Mouse (Mus musculus): Measurements from ENCODE around the gene Cebpzos.

Cebpzos gene

DNA sequence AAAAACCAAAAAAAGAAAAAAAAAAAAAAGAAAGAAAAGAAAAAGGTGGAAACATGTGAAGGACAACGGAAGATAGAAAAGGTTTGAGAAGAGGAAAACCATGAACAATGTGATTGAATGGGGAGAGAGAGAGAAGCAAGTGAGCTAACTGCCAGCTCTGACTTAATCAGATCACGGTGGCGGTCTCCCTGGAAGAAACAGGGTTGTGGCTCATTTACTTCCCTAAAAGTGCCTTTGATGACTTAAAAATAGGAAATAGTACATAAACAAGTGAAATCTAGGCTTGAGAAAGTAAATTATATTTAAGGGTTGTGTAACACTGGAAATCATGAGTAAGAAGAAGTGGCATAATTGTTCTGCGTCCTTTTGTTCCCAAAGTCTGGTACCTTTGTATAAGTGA is 22.6 kb downstream of the Cebpzos start:
- no peak for DNase-seq

DNA sequence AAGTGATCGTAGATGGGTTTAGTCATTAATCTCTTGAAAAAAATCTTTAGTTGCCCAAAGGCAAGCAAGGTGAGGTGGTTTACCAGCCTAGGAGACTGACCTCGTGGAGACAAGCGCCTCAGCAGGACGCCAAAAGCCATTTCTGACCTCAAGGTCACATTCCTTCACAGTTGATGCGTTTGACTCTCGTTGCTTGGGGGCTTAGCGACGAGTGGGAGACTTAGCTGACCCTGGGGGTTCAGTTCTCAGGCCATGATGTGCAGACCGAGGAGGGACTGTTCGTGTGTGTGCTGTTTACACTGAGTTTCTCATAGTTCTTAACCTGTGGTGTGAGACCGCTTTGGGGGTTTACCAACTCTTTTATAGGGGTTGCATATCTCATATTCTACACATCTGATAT is 26.3 kb downstream of the Cebpzos start:
- no peak for DNase-seq

DNA sequence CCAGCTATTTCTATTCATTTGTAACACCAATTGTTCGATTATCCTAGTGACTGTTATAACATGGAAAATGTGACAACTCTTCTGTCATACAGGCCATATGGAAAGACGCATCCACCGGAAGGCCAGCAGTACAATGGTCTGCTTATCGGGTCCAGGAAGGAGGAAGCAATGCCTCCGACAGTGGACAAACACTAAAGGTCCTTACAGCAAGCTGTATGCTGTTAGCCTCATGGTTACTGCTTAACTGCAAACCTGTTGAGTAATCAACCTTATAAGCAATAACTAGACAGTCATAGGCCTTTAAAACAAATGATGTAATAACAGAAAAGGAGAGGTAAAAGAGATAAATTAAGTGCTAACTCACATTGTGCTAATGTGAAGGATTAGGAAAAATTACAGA is 34.9 kb downstream of the Cebpzos start:
- DNase-seq: no peak

DNA sequence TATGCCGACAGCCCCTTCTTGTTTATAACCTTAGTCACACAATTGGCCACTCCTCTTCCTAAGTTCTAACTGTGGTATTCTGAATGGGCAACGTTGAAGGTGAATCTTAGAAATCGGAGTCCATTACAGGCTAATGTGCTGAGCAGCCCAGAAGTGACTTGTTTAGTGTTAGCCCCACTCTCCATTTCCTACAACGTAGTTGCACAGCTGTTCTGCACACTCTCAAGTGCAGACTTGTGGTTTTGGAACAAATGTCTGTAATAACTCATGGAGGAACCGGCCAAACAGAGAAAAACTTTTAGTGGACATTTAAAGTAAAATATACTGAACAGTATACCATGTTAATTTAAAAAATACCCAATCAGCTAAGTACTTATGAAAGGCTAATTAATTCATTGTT is 35.8 kb downstream of the Cebpzos start:
- DNase-seq: no peak

DNA sequence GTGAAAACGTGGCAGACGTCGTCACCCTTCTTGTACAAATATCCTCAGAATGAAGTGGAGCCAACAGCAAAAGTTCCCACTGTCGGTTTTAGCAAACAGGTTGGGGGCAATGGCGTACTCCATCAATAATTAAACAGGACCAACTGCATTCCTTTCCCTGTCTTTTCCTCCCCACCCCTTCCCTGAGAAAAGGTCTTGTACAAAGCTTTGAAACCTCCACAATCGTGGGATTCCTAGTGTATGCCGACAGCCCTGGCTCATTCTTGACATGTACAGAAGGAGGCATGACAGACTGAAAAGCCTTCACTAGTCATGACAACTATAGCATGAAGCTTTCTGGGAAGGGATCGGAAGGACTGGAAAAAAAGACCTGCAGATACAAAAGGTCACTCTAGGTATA is 36.9 kb downstream of the Cebpzos start:
- DNase-seq: no peak

DNA sequence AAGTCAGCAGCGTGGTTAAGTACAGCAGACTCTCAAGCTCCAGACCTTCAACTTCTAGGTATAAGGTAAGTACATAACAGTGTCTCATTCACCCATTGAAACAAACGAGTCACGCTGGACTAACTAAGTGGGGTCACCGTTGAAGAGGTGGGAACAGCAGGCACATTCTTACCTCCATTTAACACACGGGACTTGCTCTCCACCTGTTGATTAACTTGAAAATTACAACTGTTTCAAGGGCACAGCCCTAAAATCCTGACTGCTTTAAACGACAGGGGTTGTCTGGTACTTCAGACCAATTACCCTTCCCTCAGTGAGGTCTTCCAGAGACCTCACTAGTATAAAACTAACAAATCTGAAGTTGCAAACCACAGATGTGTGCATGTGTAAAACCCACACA is 43.2 kb downstream of the Cebpzos start:
- DNase-seq: no peak

DNA sequence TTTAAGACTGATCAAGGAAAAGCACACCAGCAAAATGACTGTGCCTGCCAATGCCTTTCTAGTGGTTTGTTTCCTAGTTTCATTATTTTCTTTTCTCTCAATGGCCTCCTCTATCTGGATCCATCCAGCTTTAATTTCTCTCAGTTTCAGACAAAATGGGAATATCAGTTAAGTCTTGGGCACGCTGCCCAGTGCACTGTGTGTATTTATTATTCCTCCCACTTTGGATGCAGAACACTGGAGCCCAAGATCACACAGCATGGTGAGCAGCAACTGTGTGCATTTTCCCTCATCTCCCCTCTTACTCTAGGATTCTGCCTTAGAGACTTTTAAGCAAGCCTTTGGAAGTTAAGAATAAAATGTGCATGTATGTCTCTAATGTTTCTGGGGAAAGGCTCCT is 48.1 kb downstream of the Cebpzos start:
- no peak for DNase-seq

DNA sequence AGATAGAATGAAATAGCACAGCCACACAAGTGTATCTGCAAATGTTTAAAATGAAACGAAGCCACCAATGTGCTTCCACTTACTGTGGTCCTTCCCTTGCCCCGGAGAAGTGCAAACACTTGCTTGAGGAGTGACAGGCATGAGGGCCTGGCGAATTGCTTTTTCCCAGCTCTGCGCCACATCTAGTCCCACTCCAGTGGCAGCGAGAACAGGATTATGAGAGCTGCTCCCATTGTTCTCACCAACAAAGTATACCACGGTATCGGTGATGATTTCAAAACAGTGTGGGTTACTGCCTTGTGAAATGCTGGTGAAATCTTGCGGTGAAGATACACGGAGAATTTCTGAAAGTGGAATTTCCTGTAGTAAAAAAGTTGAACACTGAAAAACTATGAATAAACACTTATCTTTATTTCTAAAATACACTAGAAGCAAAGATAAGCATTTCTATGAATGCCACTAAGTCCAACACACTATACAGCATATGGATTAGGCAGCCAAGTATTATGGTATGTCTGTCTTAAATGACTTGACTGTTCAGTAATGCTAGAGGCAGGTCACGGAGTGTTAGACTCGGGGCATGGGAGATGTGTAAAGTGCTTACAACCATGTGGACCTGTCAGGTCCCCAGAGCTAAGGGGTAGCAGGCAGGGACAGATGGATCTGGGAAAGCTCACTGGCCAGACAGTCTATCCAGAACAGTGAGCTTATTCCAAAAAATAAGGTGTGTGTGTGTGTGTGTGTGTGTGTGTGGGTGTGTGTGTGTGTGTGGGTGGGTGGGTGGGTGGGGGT is 50.0 kb downstream of the Cebpzos start:
- DNase-seq: no peak

DNA sequence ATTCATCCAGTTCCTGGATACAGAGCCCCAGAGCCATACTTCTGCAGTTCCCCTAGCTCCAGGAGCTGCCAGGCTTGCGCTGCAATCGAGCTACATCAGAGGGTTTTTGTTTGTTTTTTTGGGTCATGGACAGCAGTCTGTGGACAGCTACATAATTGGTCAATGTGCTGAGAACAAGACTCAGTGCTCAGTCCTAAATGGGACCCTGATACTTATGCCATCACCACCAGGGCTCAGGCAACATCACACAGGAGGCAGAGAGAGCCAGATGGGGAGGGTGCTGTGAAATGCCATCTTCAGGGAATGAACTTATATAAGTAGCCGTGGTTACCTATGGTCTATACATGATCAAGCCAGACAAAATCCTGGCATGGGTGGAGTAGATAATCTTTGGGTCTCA is 52.2 kb downstream of the Cebpzos start:
- no peak for DNase-seq
